Mouse (Mus musculus) G1E (cell line): ENCODE data around the gene Fam71e1. TPM values are rescaled to one million over a fixed set of nuclear protein-coding genes. Genes with fewer than 3 reads are reported as not detected.

ENCODE experiments used
- ATAC-seq: 2 replicates; pipeline ENCODE4 v1.8.0; 2016; ENCODE audit warnings: mild to moderate bottlenecking; ENCODE audit not compliant: insufficient number of reproducible peaks, poor library complexity, low FRiP score, severe bottlenecking; ENCODE audit errors: extremely low read depth
- DNase-seq: peaks from one replicate; pipeline ENCODE4 v3.0.0; 2012; ENCODE audit warnings: low spot score
- H3K27me3 ChIP-seq: 2 replicates; pipeline ENCODE4 v1.6.1; 2012; ENCODE audit warnings: mild to moderate bottlenecking, low read length, inconsistent platforms; ENCODE audit not compliant: insufficient read depth
- H3K36me3 ChIP-seq: replicated peaks from 2 replicates; pipeline ENCODE3; 2012; ENCODE audit warnings: mild to moderate bottlenecking, inconsistent platforms
- H3K4me1 ChIP-seq: 2 replicates; pipeline ENCODE4 v1.6.1; 2012; ENCODE audit warnings: low read depth, low read length, inconsistent platforms, mixed read lengths; ENCODE audit not compliant: insufficient read depth
- H3K4me3 ChIP-seq: 2 replicates; pipeline ENCODE4 v1.5.1; 2012; ENCODE audit warnings: low read depth, mild to moderate bottlenecking, inconsistent platforms, low read length, moderate library complexity, mixed read lengths
- H3K9me3 ChIP-seq: replicated peaks from 2 replicates; pipeline ENCODE4 v1.6.1; 2012; ENCODE audit warnings: inconsistent platforms
- CTCF ChIP-seq: IDR thresholded peaks from 2 replicates; pipeline ENCODE4 v1.5.1; 2012; ENCODE audit warnings: low read depth, low read length, inconsistent platforms, mixed read lengths
- GATA1 ChIP-seq: IDR thresholded peaks from 2 replicates; pipeline ENCODE4 v1.6.1; 2012; ENCODE audit warnings: borderline replicate concordance, low read length, inconsistent platforms, mixed read lengths
- GATA2 ChIP-seq: IDR thresholded peaks from 2 replicates; pipeline ENCODE4 v1.6.1; 2012; ENCODE audit warnings: low read depth, low read length, inconsistent platforms, borderline replicate concordance
- POLR2AphosphoS5 ChIP-seq: IDR thresholded peaks from 2 replicates; pipeline ENCODE4 v1.6.1; 2012; ENCODE audit warnings: low read depth, low read length, inconsistent platforms; ENCODE audit not compliant: insufficient replicate concordance
- TAL1 ChIP-seq: conservative IDR thresholded peaks from 2 replicates; pipeline ENCODE4 v1.6.1; 2012; ENCODE audit warnings: low read depth, low read length, inconsistent platforms, mixed read lengths
- polyA plus RNA-seq: library from polyadenylated mRNA; stranded (reverse); fragments of >175 nt; gene quantifications from 2 replicates; pipeline ENCODE4 v1.2.3, GENCODE M21; 2012
- total RNA-seq, 2 experiments: library from RNA; stranded (forward) in 1 of 2; stranded (reverse) in 1 of 2; fragments of 200-1000 nt in 1 of 2; fragments of >200 nt in 1 of 2; fragmentation: Nextera tagmentation in 1 of 2; gene quantifications; 2 replicates each; pipeline ENCODE4 v1.2.3; 2014 to 2017

The Fam71e1 gene
- total and polyA plus RNA-seq, 3 experiments = 5.5 to 6.9 (median 6.8) TPM

GRCm38 (mm10) chr7:44466006-44466887 is 30.1 kb upstream of the Fam71e1 start:
- no peak for TF ChIP-seq POLR2AphosphoS5
- TF ChIP-seq GATA1 = no peak
- TF ChIP-seq TAL1 = no peak
- no peak for TF ChIP-seq GATA2
- no peak for TF ChIP-seq CTCF
- peaks cover 53% of the 10 kb centered on the region for H3K4me1 ChIP-seq
- H3K9me3 ChIP-seq = peaks cover 11% of the 10 kb centered on the region; the same call in 1 of the 2 replicates
- H3K27me3 ChIP-seq = peaks cover 11% of the 10 kb centered on the region; the same call in 1 of the 2 replicates
- peak overlapping the region; percentile 79; the same call in 1 of the 2 replicates for H3K4me3 ChIP-seq
- DNase-seq (no peak), ATAC-seq (no peak)
- peaks cover 26% of the 10 kb centered on the region for H3K36me3 ChIP-seq

GRCm38 (mm10) chr7:44466888-44467311 is 29.5 kb upstream of the Fam71e1 start:
- TF ChIP-seq GATA2 (no peak), GATA1 (no peak), CTCF (no peak), TAL1 (no peak), POLR2AphosphoS5 (no peak)
- H3K4me1 ChIP-seq = peaks cover 59% of the 10 kb centered on the region

GRCm38 (mm10) chr7:44467811-44468411 is 28.5 kb upstream of the Fam71e1 start, which contains the start of gene Josd2:
TSS of gene Josd2 (plus strand) at chr7:44467980.
- H3K4me1 ChIP-seq = peaks cover 69% of the 10 kb centered on the region
- peak; percentile 94 for ATAC-seq
- TF ChIP-seq POLR2AphosphoS5 = no peak
- no peak for TF ChIP-seq GATA1
- no peak for TF ChIP-seq TAL1
- no peak for TF ChIP-seq GATA2
- no peak for TF ChIP-seq CTCF

More at GRCm38 (mm10) chr7:44466888-44467311, 29.5 kb upstream of the Fam71e1 start:
- Histone ChIP-seq H3K36me3 (peaks cover 33% of the 10 kb centered on the region), H3K27me3 (peaks cover 5% of the 10 kb centered on the region; the same call in 1 of the 2 replicates), H3K4me3 (peak overlapping the region; percentile 79; the same call in 1 of the 2 replicates), H3K9me3 (peaks cover 5% of the 10 kb centered on the region; the same call in 1 of the 2 replicates)
- no peak for DNase-seq
- no peak for ATAC-seq

GRCm38 (mm10) chr7:44468644-44469285 is 27.6 kb upstream of the Fam71e1 start:
- Histone ChIP-seq H3K36me3 (peaks cover 37% of the 10 kb centered on the region), H3K4me1 (peaks cover 74% of the 10 kb centered on the region), H3K27me3 (no peaks in the 10 kb centered on the region), H3K9me3 (no peaks in the 10 kb centered on the region), H3K4me3 (peak overlapping the region; percentile 79)
- DNase-seq (no peak), ATAC-seq (no peak)
- TF ChIP-seq CTCF (no peak), POLR2AphosphoS5 (no peak), GATA2 (no peak), GATA1 (no peak), TAL1 (no peak)

More at GRCm38 (mm10) chr7:44467811-44468411, 28.5 kb upstream of the Fam71e1 start, which contains the start of gene Josd2:
- peak within 1 kb of the TSS; percentile 79 for H3K4me3 ChIP-seq
- H3K9me3 ChIP-seq = no peaks in the 10 kb centered on the region
- H3K27me3 ChIP-seq = peaks cover 5% of the 10 kb centered on the region; the same call in 1 of the 2 replicates
- DNase-seq = peak; percentile 98
- H3K36me3 ChIP-seq = peaks cover 37% of the 10 kb centered on the region

GRCm38 (mm10) chr7:44469677-44470675 is 26.4 kb upstream of the Fam71e1 start:
- DNase-seq (no peak), ATAC-seq (no peak)
- Histone ChIP-seq H3K36me3 (peaks cover 37% of the 10 kb centered on the region), H3K27me3 (peaks cover 7% of the 10 kb centered on the region), H3K9me3 (no peaks in the 10 kb centered on the region), H3K4me1 (peaks cover 75% of the 10 kb centered on the region), H3K4me3 (peak overlapping the region; percentile 57; the same call in 1 of the 2 replicates)
- no peak for TF ChIP-seq TAL1
- no peak for TF ChIP-seq GATA2
- TF ChIP-seq GATA1 = no peak
- no peak for TF ChIP-seq CTCF
- no peak for TF ChIP-seq POLR2AphosphoS5
